23 mouse cellular contexts compared by ENCODE assay signal in genomic region chr12:85603767-85604166, GRCm38 (mm10). TPM values are rescaled to one million over a fixed set of nuclear protein-coding genes. Genes with fewer than 3 reads are reported as not detected.
DNase-seq lines count a peak whose midpoint lies in the region; ATAC-seq and TF ChIP-seq lines count a peak whose summit lies in the region.
"Had no signal": no experiment of that assay in that cellular context is flagged by ENCODE, and none has a peak within 500 bp of the region (broad histone marks: within the 10 kb centered on the region; RNA-seq: fewer than 3 reads in every experiment).

No protein-coding gene starts in this region.

- H3K36me3 ChIP-seq in CH12.LX (replicated peaks in 1 of 2; ENCODE audit: control insufficient read depth in 1 of 2, insufficient read depth in 1 of 2, low read length in 1 of 2), result peaks cover 15 to 64% of the 10 kb centered on the region in 2 experiments
- H3K36me3 ChIP-seq in lung, postnatal 0 days (ENCODE audit: insufficient read depth, low read length), result peaks cover 3% of the 10 kb centered on the region; the same call in 1 of the 2 replicates
- H3K36me3 ChIP-seq: liver, embryonic 12.5 days had no signal

- no peak for DNase-seq in frontal cortex, postnatal 10 days (ENCODE audit: low spot score in 2 of 2)
- no peak for DNase-seq in left cerebral cortex, adult 2 months (ENCODE audit: extremely low spot score in 1 of 2, low spot score in 2 of 2)
- no peak for DNase-seq in left cerebral cortex, postnatal 10 days (ENCODE audit: extremely low spot score in 1 of 2, low spot score in 2 of 2)
- DNase-seq in CH12.LX (ENCODE audit: extremely low read depth), result no peak
- peak; percentile 57 to 66 for DNase-seq in left cerebral cortex, postnatal 36 days (ENCODE audit: low spot score in 2 of 2)
- DNase-seq in lung, postnatal 0 days (ENCODE audit: low spot score), result no peak
- DNase-seq in heart, adult 9 months (ENCODE audit: low spot score in 2 of 2), result no peak
- DNase-seq: adrenal gland, postnatal 14 days; cerebellum, postnatal 10 days; forebrain, postnatal 0 days; gastrocnemius, postnatal 10 days; kidney, adult 8-10 months; kidney, postnatal 10 days; lung, adult 18-20 months; lung, postnatal 14 days; midbrain, embryonic 14.5 days; thymus, postnatal 14 days had no signal

- dilution Hi-C loops in CH12.LX (cut with MboI; ENCODE audit: extremely low pct_ligation_motif_present, extremely low pct_unique_long_range_greater_than_20kb, low sequenced_read_pairs), result no loop called here

- H3K9ac ChIP-seq in CH12.LX (ENCODE audit: insufficient read depth, low read depth), result no peak overlapping the region
- H3K9ac ChIP-seq in lung, postnatal 0 days (replicated peaks; ENCODE audit: low read depth), result no peak overlapping the region
- H3K9ac ChIP-seq: forebrain, postnatal 0 days; hindbrain, embryonic 12.5 days; limb, embryonic 12.5 days; liver, embryonic 12.5 days; neural tube, embryonic 13.5 days had no signal

- no peak for TF ChIP-seq POLR2A in CH12.LX (IDR thresholded peaks at IDR 0.05; ENCODE audit: low read depth, low read length)

- intact Hi-C loops in left cerebral cortex, adult 2 months (cut with DNase I), result no loop called here
- intact Hi-C loops in left cerebral cortex, postnatal 10 days (cut with DNase I), result no loop called here
- intact Hi-C loops in left cerebral cortex, postnatal 36 days (cut with DNase I), result loop anchor here (5.0 kb wide), 1 partner anchor 39 kb away; no protein-coding TSS in a partner anchor

- peak; percentile 31 for ATAC-seq in frontal cortex, adult (ENCODE audit: low TSS enrichment)
- ATAC-seq in lung, postnatal 0 days, result no peak
- ATAC-seq: forebrain, postnatal 0 days; liver, embryonic 12.5 days had no signal

- peaks cover 46% of the 10 kb centered on the region for H3K79me2 ChIP-seq in CH12.LX (replicated peaks; ENCODE audit: control insufficient read depth, extremely low read depth, insufficient read depth, poor library complexity, severe bottlenecking)

- H3K9me3 ChIP-seq in CH12.LX (replicated peaks; ENCODE audit: low read length), result no peaks in the 10 kb centered on the region
- H3K9me3 ChIP-seq in lung, postnatal 0 days (ENCODE audit: low read length), result no peaks in the 10 kb centered on the region
- H3K9me3 ChIP-seq: hindbrain, embryonic 12.5 days; limb, embryonic 12.5 days; liver, embryonic 12.5 days; megakaryocyte, embryonic 14.5 days; neural tube, embryonic 13.5 days had no signal

- in situ Hi-C loops in CH12.LX (cut with MboI; ENCODE audit: low pct_ligation_motif_present, low pct_unique_long_range_greater_than_20kb, low sequenced_read_pairs), result loop anchor here (5.0 kb wide), 1 partner anchor 81 kb away; no protein-coding TSS in a partner anchor

- TF ChIP-seq CTCF in left cerebral cortex, adult 2 months (IDR thresholded peaks at IDR 0.05), result no peak
- no peak for TF ChIP-seq CTCF in CH12.LX (conservative IDR thresholded peaks at IDR 0.05 in 1 of 2, IDR thresholded peaks at IDR 0.05 in 1 of 2; ENCODE audit: low read depth in 2 of 2, low read length in 2 of 2)
- no peak for TF ChIP-seq CTCF in lung, postnatal 0 days (IDR thresholded peaks at IDR 0.05)

- no peak for TF ChIP-seq EP300 in CH12.LX (IDR thresholded peaks at IDR 0.05; ENCODE audit: low read length)
- no peak for TF ChIP-seq EP300 in lung, postnatal 0 days (IDR thresholded peaks at IDR 0.05)

- WGBS in lung, postnatal 0 days, result 65% methylated on average over 9 of the region's 9 CpGs

- no peak for TF ChIP-seq RAD21 in CH12.LX (IDR thresholded peaks at IDR 0.05; ENCODE audit: low read depth, low read length)

- peak overlapping the region; percentile 96 for H3K27ac ChIP-seq in left cerebral cortex, adult 2 months
- no peak overlapping the region for H3K27ac ChIP-seq in CH12.LX (ENCODE audit: insufficient read depth, low read depth)
- no peak overlapping the region for H3K27ac ChIP-seq in lung, postnatal 0 days (ENCODE audit: low read length)
- H3K27ac ChIP-seq: hindbrain, embryonic 12.5 days; limb, embryonic 12.5 days; liver, embryonic 12.5 days; neural tube, embryonic 13.5 days had no signal

- peaks cover 27 to 83% of the 10 kb centered on the region in 2 experiments for H3K4me1 ChIP-seq in CH12.LX (ENCODE audit: control insufficient read depth in 1 of 2, insufficient read depth in 2 of 2)
- peaks cover 15% of the 10 kb centered on the region for H3K4me1 ChIP-seq in lung, postnatal 0 days (ENCODE audit: insufficient read depth, low read depth, low read length)

- H3K4me2 ChIP-seq in CH12.LX (ENCODE audit: insufficient read depth, low read depth, poor library complexity, severe bottlenecking), result no peak overlapping the region
- H3K4me2 ChIP-seq in lung, postnatal 0 days (replicated peaks; ENCODE audit: low read depth, low read length), result no peak overlapping the region
- H3K4me2 ChIP-seq: hindbrain, embryonic 12.5 days; limb, embryonic 12.5 days; liver, embryonic 12.5 days; neural tube, embryonic 13.5 days had no signal

- H3K4me3 ChIP-seq in left cerebral cortex, adult 2 months, result peak overlapping the region; percentile 97
- H3K4me3 ChIP-seq in CH12.LX (replicated peaks in 1 of 3; ENCODE audit: low read depth in 2 of 3, low read length in 2 of 3, poor library complexity in 1 of 3), result peak overlapping the region in 2 of 3 experiments; percentile 72 to 80
- H3K4me3 ChIP-seq in lung, postnatal 0 days (ENCODE audit: low read depth, low read length), result no peak overlapping the region
- H3K4me3 ChIP-seq: hindbrain, embryonic 12.5 days; limb, embryonic 12.5 days; liver, embryonic 12.5 days; megakaryocyte, embryonic 14.5 days; neural tube, embryonic 13.5 days had no signal

- no peaks in the 10 kb centered on the region for H3K27me3 ChIP-seq in CH12.LX (replicated peaks)
- no peaks in the 10 kb centered on the region for H3K27me3 ChIP-seq in lung, postnatal 0 days (replicated peaks; ENCODE audit: insufficient read depth, low read length)
- H3K27me3 ChIP-seq: neural tube, embryonic 13.5 days had no signal

TF ChIP-seq in CH12.LX, 34 proteins besides CTCF, POLR2A, EP300 and RAD21:
- TF ChIP-seq ZMIZ1 (IDR thresholded peaks at IDR 0.05; ENCODE audit: low read depth, low read length) (no peak), USF2 (conservative IDR thresholded peaks at IDR 0.05; ENCODE audit: low read depth, low read length) (no peak), GABPA (IDR thresholded peaks at IDR 0.05; ENCODE audit: insufficient replicate concordance, low read depth, low read length) (no peak), SMC3 (IDR thresholded peaks at IDR 0.05; ENCODE audit: low read depth, low read length) (no peak), CHD2 (IDR thresholded peaks at IDR 0.05; ENCODE audit: low read length) (no peak), NRF1 (IDR thresholded peaks at IDR 0.05; ENCODE audit: low read depth, low read length) (no peak), USF1 (IDR thresholded peaks at IDR 0.05; ENCODE audit: low read depth, low read length) (no peak), JUND (conservative IDR thresholded peaks at IDR 0.05; ENCODE audit: low read depth, low read length) (no peak), MAX (IDR thresholded peaks at IDR 0.05; ENCODE audit: low read length) (no peak), TCF12 (IDR thresholded peaks at IDR 0.05; ENCODE audit: low read depth, low read length) (no peak), POLR2AphosphoS2 (IDR thresholded peaks at IDR 0.05; ENCODE audit: low read depth, low read length) (no peak), MYC (IDR thresholded peaks at IDR 0.05; ENCODE audit: low read depth, low read length) (no peak)

RNA-seq across cellular contexts. Expression of gene Jdp2, which starts 4.9 kb away (rescaled TPM):
- total RNA-seq in left cerebral cortex, adult 2 months (2021), result 10 to 100 TPM; 81.5 to 95.1 TPM
- total RNA-seq in left cerebral cortex, postnatal 10 days (2021), result 10 to 100 TPM; 28.2 to 39.7 TPM
- total RNA-seq in CH12.LX (2012; rRNA removed) (86.5 and 88.9 TPM in 2 replicates), CH12.LX (2014; rRNA removed) (64.7 and 67.3 TPM in 2 replicates)
- 104 and 114 TPM in 2 replicates for polyA plus RNA-seq in CH12.LX (2012; ENCODE audit: insufficient read length, low read depth)
- total RNA-seq in left cerebral cortex, postnatal 36 days (2021), result 10 to 100 TPM; 73.7 to 82.5 TPM
- 1.2 and 1.4 TPM in 2 replicates for polyA plus RNA-seq in lung, postnatal 0 days (2015; fragmentation: Nextera tagmentation; extraction: Ambion mirVana)

Comparison
In these comparisons a context has a peak if more than half of its experiments do, and no peak if none do; other contexts are left out.
1. DNase-seq: peak in left cerebral cortex, postnatal 36 days (2 of 2); none in frontal cortex, postnatal 10 days (0 of 2), left cerebral cortex, adult 2 months (0 of 2), left cerebral cortex, postnatal 10 days (0 of 2), CH12.LX (single experiment), lung, postnatal 0 days (single experiment) and heart, adult 9 months (0 of 2).